Mouse (Mus musculus) activated CD4-positive, CD25-positive, alpha-beta regulatory T cell, adult 4 months (primary cell): ENCODE measurements around the gene Hdx. TPM values are rescaled to one million over a fixed set of nuclear protein-coding genes. Genes with fewer than 3 reads are reported as not detected.

Experiments used
- ATAC-seq: one replicate; pipeline ENCODE4 v1.8.0; 2017
- polyA plus RNA-seq, 2 experiments: library from polyadenylated mRNA; unstranded; fragments of 100-300 nt; shearing (Covaris generic); gene quantifications; one replicate each; pipeline ENCODE4 v1.2.1; 2017

Hdx gene
- polyA plus RNA-seq, result not detected

DNA sequence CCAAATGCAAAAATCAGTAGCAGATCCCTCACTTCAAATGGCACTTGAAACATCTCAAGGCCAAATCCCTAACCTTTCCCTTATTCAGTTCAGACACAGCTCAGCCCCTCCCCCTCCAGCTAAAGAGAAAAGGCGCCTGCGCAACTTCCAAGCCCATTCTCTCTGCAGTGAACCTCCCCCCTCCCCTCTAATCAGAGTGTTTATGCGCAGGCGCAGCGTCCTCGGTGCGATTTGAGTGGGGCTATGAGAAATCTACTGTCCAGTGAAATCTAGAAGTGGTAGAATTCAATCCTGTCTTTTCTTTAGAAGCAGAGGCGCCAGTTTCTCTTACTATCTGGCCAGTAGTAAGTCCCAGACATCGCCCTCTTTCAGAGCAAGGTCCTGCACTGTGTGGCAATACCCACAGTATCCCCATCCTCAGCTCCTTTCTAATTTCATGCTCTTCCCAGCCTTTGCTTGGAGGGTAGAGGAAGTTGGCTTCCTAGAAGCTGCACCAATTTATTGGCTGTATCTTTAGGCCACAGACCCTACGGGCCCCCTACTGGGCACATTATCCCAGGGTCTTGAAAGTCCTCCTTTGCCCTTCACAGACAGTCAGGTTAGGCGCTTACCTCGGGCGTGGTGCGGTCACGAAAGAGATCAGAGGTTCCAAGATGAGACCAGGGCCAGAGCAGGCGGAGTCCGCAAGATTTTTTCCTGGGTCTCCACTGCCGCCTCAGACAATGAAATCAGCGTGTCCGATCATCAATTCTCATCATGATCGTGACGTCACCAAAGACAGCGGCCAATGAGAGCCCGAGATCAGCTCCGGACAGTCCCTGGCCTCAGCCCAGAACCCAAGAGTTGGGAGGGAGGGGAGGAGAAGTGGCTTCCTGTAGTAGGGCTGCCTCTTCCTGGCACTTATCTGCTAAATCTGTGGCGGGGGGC, at the start of gene Hdx:
Gene Hdx, minus strand, starts transcription at position 724 of the 927 bp plus-strand sequence.
- ATAC-seq, result no peak

DNA sequence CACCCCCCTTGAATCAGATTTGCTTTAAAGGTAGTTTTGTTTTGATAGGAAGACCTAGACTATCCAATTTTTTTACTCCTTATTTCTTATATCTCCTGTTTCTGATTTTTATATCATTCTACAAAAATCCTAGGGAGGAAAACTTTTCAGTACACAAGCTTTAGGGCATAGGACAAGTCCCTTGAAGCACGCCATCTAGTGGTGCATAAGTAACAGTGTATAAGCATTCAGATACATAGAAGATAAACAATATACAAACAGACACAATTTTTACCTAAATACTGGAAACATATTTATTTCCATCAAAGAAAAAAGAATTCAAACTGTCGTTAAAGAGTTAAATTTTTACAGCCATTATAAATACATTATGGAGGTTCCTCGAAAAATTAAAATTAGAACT, 11.2 kb downstream of the Hdx start:
- no peak for ATAC-seq

DNA sequence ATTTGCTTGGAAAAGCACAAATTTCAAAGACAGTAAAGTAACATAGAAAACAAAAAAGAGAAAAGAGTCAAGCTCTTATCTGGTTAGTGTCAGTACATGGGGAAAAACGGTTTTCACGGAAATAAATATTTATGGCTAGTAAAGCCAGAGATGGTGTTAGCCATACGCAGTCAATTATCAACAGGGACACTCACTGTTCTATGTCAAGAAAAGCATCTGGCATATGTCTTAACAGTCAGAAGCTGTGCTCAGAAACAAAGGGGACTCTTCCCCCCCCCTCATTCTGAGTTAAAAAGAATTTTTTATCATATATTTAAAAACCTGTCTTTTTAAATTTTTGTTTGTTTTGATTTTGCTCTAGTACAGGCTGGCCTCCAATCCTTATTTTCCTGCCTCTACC, 25.2 kb downstream of the Hdx start:
- no peak for ATAC-seq

DNA sequence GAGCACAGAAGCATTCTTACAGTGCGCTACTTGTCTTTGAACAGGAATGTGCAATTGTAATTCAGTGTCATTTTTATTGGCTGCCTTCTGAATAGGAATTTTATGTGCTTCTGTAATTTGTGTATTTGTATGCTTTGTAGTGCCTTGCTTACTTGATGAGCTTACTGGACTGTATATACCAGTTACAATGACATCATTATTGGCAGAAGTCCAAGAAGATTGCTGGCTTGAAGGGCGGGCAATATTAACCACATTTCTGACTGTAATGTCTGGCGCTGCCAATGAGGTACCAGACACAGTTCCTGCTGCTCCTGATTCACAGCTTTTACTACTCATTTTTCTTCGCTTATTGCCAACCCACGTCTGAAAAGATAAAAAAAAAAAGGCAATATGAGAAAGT, 36.5 kb downstream of the Hdx start:
- ATAC-seq, result no peak

DNA sequence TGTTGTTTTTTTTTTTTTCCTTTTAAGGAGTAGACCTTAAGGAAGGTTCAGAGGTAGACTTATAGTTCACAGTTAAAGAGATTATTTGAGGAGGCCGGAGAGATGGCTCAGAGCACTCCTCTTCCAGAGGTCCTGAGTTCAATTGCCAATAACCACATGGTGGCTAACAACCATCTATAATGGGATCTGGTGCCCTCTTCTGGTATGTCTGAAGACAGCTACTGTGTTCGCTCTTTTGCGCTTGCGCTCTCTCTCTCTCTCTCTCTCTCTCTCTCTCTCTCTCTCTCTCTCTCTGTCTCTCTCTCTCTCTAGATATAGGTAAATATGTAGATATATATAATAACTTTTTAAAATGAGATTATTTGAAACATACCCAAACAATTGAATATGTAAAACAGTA, 38.2 kb downstream of the Hdx start:
- ATAC-seq, result no peak

DNA sequence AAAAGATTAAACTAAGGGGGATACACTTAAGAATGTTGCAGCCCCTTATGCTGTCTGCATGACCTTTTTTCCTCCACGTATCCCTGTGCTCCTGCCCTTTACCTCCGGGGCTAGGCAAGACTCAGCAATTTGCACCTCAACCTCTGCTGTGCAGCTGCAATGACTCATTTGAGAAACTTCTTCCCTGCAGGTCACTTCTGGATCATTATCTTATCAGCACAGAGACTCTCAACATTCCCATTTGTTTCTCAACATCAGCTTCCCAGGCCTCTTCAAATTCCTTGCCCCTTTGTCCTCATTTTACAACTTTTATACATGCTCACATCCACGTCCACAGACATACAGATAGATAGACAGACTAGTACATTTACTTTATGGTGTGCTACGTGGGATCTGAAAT, 51.9 kb downstream of the Hdx start:
- no peak for ATAC-seq

DNA sequence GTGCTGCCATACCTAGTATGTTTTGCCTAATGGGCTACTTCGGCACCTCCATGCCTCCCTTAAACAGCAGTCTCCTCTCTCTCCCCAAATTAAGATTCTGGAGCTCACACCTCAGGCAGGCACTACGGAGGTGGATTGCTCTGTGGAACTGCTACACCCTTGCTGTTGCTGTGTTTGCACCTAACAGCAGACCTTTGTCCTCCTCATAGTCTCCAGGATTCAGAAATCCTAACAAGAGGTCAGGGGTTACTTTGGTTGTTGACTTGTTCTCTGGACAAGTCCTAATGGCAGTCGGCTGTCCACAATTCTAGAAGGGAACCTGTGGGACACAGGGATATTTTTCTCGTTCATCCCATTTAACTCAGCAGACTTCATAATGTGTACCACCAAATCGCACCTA, 56.3 kb downstream of the Hdx start:
- ATAC-seq, result no peak

DNA sequence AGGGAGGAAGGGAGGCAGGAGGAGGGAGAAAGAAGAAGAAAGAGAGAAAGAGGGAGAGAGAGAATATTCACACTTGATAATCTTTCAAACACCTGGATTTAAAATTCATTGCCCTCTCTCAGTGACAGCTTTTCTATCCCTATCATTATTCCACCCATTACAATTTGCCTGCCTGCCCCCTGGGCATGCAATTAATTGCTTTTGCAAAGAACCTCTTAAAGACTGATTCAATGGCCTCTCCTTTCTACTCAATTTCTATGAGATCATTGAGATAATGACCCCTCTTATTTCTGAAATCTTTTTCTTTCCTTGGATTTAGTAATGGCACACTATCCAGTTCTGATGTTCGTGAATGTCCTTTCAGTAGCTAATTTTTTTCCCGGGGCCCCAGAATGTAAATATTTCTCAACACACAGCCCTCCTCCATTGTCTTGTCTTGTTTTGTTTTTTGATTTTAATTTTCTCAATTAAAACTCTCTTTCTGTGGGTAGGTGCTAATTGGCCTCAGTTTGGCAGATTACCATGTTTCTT, 99.2 kb downstream of the Hdx start:
- ATAC-seq, result no peak

DNA sequence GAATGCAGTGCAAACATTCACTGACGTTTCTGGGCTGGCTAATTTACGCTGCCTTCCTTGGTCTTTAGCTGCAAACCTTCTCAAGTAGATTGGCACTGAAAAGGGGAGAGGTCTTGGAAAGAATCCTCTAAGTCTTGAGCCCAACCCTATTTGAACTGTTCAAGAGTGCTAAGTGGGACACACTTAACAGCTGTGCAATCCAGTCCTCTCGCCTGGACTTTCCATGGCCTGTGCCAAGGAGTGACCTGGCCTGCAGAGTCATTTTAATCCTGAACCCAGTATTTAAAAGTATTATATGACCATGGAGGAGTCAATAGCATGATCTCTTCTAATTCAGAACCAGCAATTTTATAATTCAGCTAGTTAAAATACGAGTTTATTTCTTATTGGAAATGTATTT, 109.3 kb downstream of the Hdx start:
- no peak for ATAC-seq

DNA sequence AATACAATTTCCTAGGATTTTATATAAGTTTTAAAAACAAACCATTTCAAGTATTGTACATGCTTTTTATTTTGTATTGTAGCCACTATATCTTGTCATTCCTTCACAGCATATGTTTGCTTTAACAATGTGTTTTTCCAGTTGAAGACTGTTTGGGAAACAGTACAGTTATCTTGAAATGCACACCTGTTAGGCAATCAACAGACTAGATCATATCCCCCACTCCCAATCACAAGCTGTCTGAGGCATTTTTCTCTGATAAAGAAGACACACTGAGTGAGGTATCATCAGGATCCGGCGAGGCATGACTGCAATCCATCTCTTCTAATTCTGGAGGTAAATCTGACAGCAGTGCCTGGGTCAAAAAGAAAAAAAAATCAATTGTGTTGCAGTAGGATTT, 119.8 kb downstream of the Hdx start:
- ATAC-seq, result no peak

DNA sequence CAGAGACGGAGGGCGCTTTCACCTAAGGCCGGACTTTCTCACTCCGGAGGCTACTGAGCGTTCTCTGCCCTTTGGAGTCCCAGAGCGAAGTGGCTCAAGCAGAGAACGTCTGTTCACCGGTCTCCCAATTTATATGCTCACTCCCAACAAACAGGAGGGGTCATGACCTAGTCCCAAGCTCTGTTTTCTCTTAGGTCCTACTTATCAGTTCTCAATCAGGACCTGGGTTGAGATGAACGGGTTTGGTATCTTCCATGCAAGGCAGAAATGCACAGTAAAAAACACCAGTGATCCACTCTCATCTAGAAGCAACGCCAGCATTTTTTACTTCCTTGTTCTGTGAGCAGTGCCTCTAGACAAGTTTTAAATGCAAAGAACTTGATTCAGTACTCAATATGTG, 159.0 kb downstream of the Hdx start, which contains the start of gene Rps6ka6:
Gene Rps6ka6, minus strand, starts transcription at position 101 of the 400 bp plus-strand sequence.
- ATAC-seq, result no peak

Other genes with a start within 250 kb of the Hdx start
- gene Rps6ka6, start 159.1 kb downstream of the Hdx start, polyA plus RNA-seq, result not detected
- gene Gm45194, start 194.3 kb upstream of the Hdx start, polyA plus RNA-seq, result not detected